Mouse (Mus musculus): ENCODE results near the gene Rcbtb2.

DNA sequence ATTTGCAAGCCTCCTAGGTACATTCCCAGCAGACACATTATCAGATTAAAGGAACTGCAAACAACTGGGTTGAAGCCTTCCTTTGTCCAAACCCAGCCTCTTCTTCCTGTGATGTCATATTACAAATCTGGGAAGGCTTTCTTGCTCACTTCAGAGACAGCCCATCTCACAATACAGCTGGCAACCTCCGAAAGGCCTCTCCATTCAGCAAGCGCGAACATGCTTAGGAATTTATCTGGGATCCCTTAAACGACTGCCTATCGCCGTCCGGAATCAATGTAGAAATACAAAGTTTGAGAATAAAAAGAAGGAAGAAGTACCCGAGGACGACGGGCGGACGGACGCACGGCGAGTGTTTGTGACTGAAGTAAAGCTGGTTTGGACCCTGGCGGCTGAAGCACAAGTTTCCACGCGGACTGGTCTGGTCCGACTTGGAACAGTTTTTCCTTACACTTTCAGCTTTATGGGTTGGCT, 115.0 kb downstream of the Rcbtb2 start, which contains the start of gene Lpar6:
- TF ChIP-seq POLR2A (IDR thresholded peaks at IDR 0.05; ENCODE audit: insufficient read length, low read depth) (peak; percentile 71), CEBPB (IDR thresholded peaks at IDR 0.05; ENCODE audit: insufficient read depth, poor library complexity, severe bottlenecking) (no peak), TCF3 (IDR thresholded peaks at IDR 0.05; ENCODE audit: insufficient read length, low read depth) (no peak), E2F4 (IDR thresholded peaks at IDR 0.05; ENCODE audit: insufficient read depth) (no peak)

Measured in myocyte (in vitro differentiated cells).